Mouse (Mus musculus) monocyte, adult 5-6 weeks (primary cell): ENCODE measurements around the gene Pdcd2. TPM values are rescaled to one million over a fixed set of nuclear protein-coding genes. Genes with fewer than 3 reads are reported as not detected.

ENCODE experiments used
- ATAC-seq: fragments of 153-309, 156-312 bp; replicated peaks from 2 replicates; pipeline ENCODE4 v1.8.0; 2017; ENCODE audit warnings: mild to moderate bottlenecking; ENCODE audit not compliant: low TSS enrichment, insufficient number of reproducible peaks, severe bottlenecking, poor library complexity, low FRiP score
- total RNA-seq: library from RNA; stranded (forward); fragments of 200-1000, 200-491, 200-594 nt; gene quantifications from 3 replicates; pipeline ENCODE4 v1.2.3, GENCODE M21; 2017

The Pdcd2 gene
- total RNA-seq, 1 experiment from 2014 or later: 60.1 TPM

GRCm38 (mm10) chr17:15517776-15518175 lies 9.3 kb downstream of the Pdcd2 start:
- no peak for ATAC-seq

- ATAC-seq: no peak
These were observed 16.4 kb downstream of the Pdcd2 start for GRCm38 (mm10) chr17:15510694-15511093.

GRCm38 (mm10) chr17:15499656-15500394 lies 27.3 kb downstream of the Pdcd2 start, which contains the start of the genes Psmb1 and Tbp:
Psmb1 (minus strand) TSS chr17:15499751.
Tbp (plus strand) TSS chr17:15499888.
- peak; percentile 91 for ATAC-seq

- ATAC-seq: no peak
These were observed 28.4 kb downstream of the Pdcd2 start for GRCm38 (mm10) chr17:15498753-15499113.

- peak; percentile 86 for ATAC-seq
These were observed 29.0 kb downstream of the Pdcd2 start for GRCm38 (mm10) chr17:15497882-15498752.

- no peak for ATAC-seq
These were observed 36.6 kb downstream of the Pdcd2 start for GRCm38 (mm10) chr17:15490542-15490941.

- no peak for ATAC-seq
These were observed 54.4 kb downstream of the Pdcd2 start for GRCm38 (mm10) chr17:15472671-15473070.

Other genes starting within 250 kb of the Pdcd2 start
- 0.19 to 1.4 TPM in 2 of 3 replicates, not detected in the other for gene Dll1, start 150.4 kb downstream of the Pdcd2 start, total RNA-seq
- gene Fam120b, start 131.1 kb downstream of the Pdcd2 start, total RNA-seq: 25.5 to 42.6 TPM (median 29.4 TPM) in 3 replicates
- 173 to 199 TPM (median 192 TPM) in 3 replicates for gene Psmb1, start 27.6 kb downstream of the Pdcd2 start, total RNA-seq
- 32.7 to 62.0 TPM (median 39.8 TPM) in 3 replicates for gene Tbp, start 27.4 kb downstream of the Pdcd2 start, total RNA-seq
- 3.8 to 15.2 TPM (median 4.9 TPM) in 3 replicates for gene Prdm9, start 37.1 kb upstream of the Pdcd2 start, total RNA-seq
- gene Chd1, start 177.7 kb upstream of the Pdcd2 start, total RNA-seq: 92.9 to 105 TPM (median 98.3 TPM) in 3 replicates